Mouse (Mus musculus) spleen, adult 2 months (tissue): ENCODE results near the gene Armh4.

Source experiments
- CTCF ChIP-seq: fragments of 200-500 bp; IDR thresholded peaks from 2 replicates; pipeline ENCODE4 v1.5.1; 2011; ENCODE audit warnings: mild to moderate bottlenecking, inconsistent platforms; ENCODE audit not compliant: insufficient read depth, insufficient read length, insufficient replicate concordance; ENCODE audit errors: extremely low read depth
- POLR2A ChIP-seq: fragments of 200-500 bp; IDR thresholded peaks from 2 replicates; pipeline ENCODE4 v1.6.1; 2011; ENCODE audit warnings: low read depth, low read length, inconsistent platforms

- no peak for TF ChIP-seq POLR2A
- no peak for TF ChIP-seq CTCF
Measured at GRCm38 (mm10) chr14:49723361-49724054, 59.7 kb downstream of the Armh4 start.
